Mouse (Mus musculus): ENCODE measurements around the gene Tap1.

Tap1 gene

GRCm38 (mm10) chr17:34234926-34235325 is 47.6 kb downstream of the Tap1 start:
- 30% methylated on average over 9 of the region's 9 CpGs for WGBS

GRCm38 (mm10) chr17:34236691-34237090 is 49.3 kb downstream of the Tap1 start:
- WGBS = 67% methylated on average over 5 of the region's 5 CpGs

- 80% methylated on average over 3 of the region's 3 CpGs for WGBS
Observed at GRCm38 (mm10) chr17:34237741-34238140, 50.4 kb downstream of the Tap1 start.

- WGBS = 65% methylated on average over 3 of the region's 3 CpGs
Observed at GRCm38 (mm10) chr17:34238706-34239105, 51.4 kb downstream of the Tap1 start, which contains the start of gene H2-Ob. H2-Ob (plus strand) TSS chr17:34238903.

GRCm38 (mm10) chr17:34239601-34240041 is 52.3 kb downstream of the Tap1 start:
- WGBS = 50% methylated on average over 10 of the region's 10 CpGs

GRCm38 (mm10) chr17:34240366-34240765 is 53.0 kb downstream of the Tap1 start:
- 73% methylated on average over 3 of the region's 3 CpGs for WGBS

- WGBS = 85% methylated on average over 6 of the region's 6 CpGs
Observed at GRCm38 (mm10) chr17:34240916-34241315, 53.6 kb downstream of the Tap1 start.

GRCm38 (mm10) chr17:34244656-34245055 is 57.3 kb downstream of the Tap1 start:
- WGBS = 80% methylated on average over 4 of the region's 4 CpGs

Measured in cerebral cortex, adult 2 months (tissue).